Mouse (Mus musculus): ENCODE results near the gene Appbp2.

GRCm38 (mm10) chr11:85234990-85235841, at the start of gene Appbp2:
- TF ChIP-seq CTCF (IDR thresholded peaks at IDR 0.05) (no peak; the same call in 1 of the 2 replicates), EP300 (IDR thresholded peaks at IDR 0.05) (no peak)
